Mouse (Mus musculus): ENCODE data around the gene Omd. TPM values are rescaled to one million over a fixed set of nuclear protein-coding genes. Genes with fewer than 3 reads are reported as not detected.
"Not testable (repeated sequence)": the region's sequence is repeated elsewhere in the genome, so short reads cannot be mapped to it uniquely, and the experiment has no call there.

Gene Omd
- polyA plus RNA-seq, 1 experiment from 2014 or later, result 2.5 TPM

DNA sequence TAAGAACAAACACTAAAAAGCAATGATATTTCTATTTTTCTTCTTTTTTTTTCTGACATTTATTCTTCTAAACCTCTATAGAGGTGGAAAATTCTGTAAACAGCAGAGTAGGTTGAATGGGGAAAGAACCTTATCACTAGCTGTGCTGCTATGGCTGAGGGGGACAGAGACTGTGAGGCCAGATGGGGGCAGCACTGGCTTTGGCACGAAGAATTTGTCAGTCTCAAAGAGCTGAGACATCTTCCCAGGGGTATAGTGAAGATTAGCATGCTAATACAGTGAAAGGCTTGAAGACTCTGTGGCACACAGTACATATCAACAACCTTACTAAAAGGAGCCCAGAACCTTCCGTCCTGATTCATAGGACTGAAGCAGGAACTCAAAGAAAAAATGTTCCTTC is 23.1 kb upstream of the Omd start:
- 38% methylated on average over 2 of the region's 2 CpGs for WGBS
- Histone ChIP-seq H3K4me2 (replicated peaks) (no peak overlapping the region), H3K4me1 (no peaks in the 10 kb centered on the region), H3K27ac (no peak overlapping the region), H3K9me3 (no peaks in the 10 kb centered on the region), H3K27me3 (no peaks in the 10 kb centered on the region), H3K9ac (no peak overlapping the region), H3K4me3 (no peak overlapping the region), H3K36me3 (no peaks in the 10 kb centered on the region)
- ATAC-seq (ENCODE audit: insufficient number of reproducible peaks, insufficient read depth, low FRiP score, low TSS enrichment), result no peak

GRCm38 (mm10) chr13:49560886-49561285 is 21.4 kb upstream of the Omd start:
- 62% methylated on average over 2 of the region's 2 CpGs for WGBS

GRCm38 (mm10) chr13:49564347-49564746 is 17.9 kb upstream of the Omd start:
- H3K27me3 ChIP-seq, result no peaks in the 10 kb centered on the region
- ATAC-seq (ENCODE audit: insufficient number of reproducible peaks, insufficient read depth, low FRiP score, low TSS enrichment), result no peak
- no peak overlapping the region for H3K27ac ChIP-seq
- H3K4me1 ChIP-seq, result no peaks in the 10 kb centered on the region
- H3K36me3 ChIP-seq, result no peaks in the 10 kb centered on the region; the same call in 1 of the 2 replicates
- H3K9me3 ChIP-seq, result no peaks in the 10 kb centered on the region
- 74% methylated on average over 1 of the region's 1 CpGs for WGBS
- H3K4me3 ChIP-seq, result no peak overlapping the region
- no peak overlapping the region for H3K4me2 ChIP-seq (replicated peaks)
- no peak overlapping the region for H3K9ac ChIP-seq

More at GRCm38 (mm10) chr13:49560886-49561285, 21.4 kb upstream of the Omd start:
- no peak overlapping the region for H3K27ac ChIP-seq
- H3K9ac ChIP-seq, result no peak overlapping the region
- no peaks in the 10 kb centered on the region; the same call in 1 of the 2 replicates for H3K36me3 ChIP-seq
- no peaks in the 10 kb centered on the region for H3K4me1 ChIP-seq
- no peak overlapping the region for H3K4me3 ChIP-seq
- H3K4me2 ChIP-seq (replicated peaks), result no peak overlapping the region
- ATAC-seq (ENCODE audit: insufficient number of reproducible peaks, insufficient read depth, low FRiP score, low TSS enrichment), result no peak
- no peaks in the 10 kb centered on the region for H3K9me3 ChIP-seq
- no peaks in the 10 kb centered on the region for H3K27me3 ChIP-seq

- Histone ChIP-seq H3K4me2 (replicated peaks) (no peak overlapping the region), H3K9me3 (no peaks in the 10 kb centered on the region), H3K9ac (no peak overlapping the region), H3K36me3 (no peaks in the 10 kb centered on the region; the same call in 1 of the 2 replicates), H3K4me3 (no peak overlapping the region), H3K27me3 (no peaks in the 10 kb centered on the region), H3K27ac (no peak overlapping the region), H3K4me1 (0 out of 2 replicates have a peak, but pooled peaks cover 3% of the 10 kb centered on the region)
- WGBS, result 78% methylated on average over 3 of the region's 3 CpGs
- no peak for ATAC-seq (ENCODE audit: insufficient number of reproducible peaks, insufficient read depth, low FRiP score, low TSS enrichment)
These were observed 11.9 kb upstream of the Omd start for GRCm38 (mm10) chr13:49570371-49570770.

DNA sequence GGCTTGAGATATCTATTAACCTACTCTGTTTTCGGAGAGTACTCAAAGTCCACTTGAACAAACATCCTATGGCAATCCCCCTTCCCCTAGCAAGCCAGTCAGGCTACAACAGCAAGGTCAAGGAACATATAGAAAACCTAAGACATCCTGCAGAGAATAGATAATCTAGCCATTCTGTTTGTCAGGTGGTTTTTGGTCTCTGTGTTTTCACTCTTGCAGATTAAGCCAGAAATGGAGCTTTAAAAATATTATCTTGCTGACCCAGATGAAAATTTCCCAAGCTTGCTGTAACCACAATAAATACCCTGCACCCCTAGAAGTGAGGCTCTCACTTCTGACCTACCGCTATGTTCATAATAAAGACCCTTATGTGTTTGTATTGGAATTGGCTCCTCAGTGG is 10.8 kb upstream of the Omd start:
- no peak overlapping the region for H3K9ac ChIP-seq
- H3K4me2 ChIP-seq (replicated peaks), result no peak overlapping the region
- 0 out of 2 replicates have a peak, but pooled peaks cover 3% of the 10 kb centered on the region for H3K4me1 ChIP-seq
- H3K9me3 ChIP-seq, result no peaks in the 10 kb centered on the region
- no peak overlapping the region for H3K4me3 ChIP-seq
- WGBS, result 70% methylated on average over 2 of the region's 2 CpGs
- no peak for ATAC-seq (ENCODE audit: insufficient number of reproducible peaks, insufficient read depth, low FRiP score, low TSS enrichment)
- H3K27me3 ChIP-seq, result no peaks in the 10 kb centered on the region
- no peaks in the 10 kb centered on the region for H3K36me3 ChIP-seq
- H3K27ac ChIP-seq, result no peak overlapping the region

- Histone ChIP-seq H3K9me3 (no peaks in the 10 kb centered on the region), H3K27ac (no peak overlapping the region), H3K27me3 (no peaks in the 10 kb centered on the region), H3K4me3 (no peak overlapping the region), H3K36me3 (no peaks in the 10 kb centered on the region), H3K4me1 (peaks cover 9% of the 10 kb centered on the region; the same call in 1 of the 2 replicates), H3K4me2 (replicated peaks) (no peak overlapping the region), H3K9ac (no peak overlapping the region)
- no peak for ATAC-seq (ENCODE audit: insufficient number of reproducible peaks, insufficient read depth, low FRiP score, low TSS enrichment)
These were observed 1.6 kb downstream of the Omd start for GRCm38 (mm10) chr13:49583859-49584258.

GRCm38 (mm10) chr13:49584307-49585005 is 2.2 kb downstream of the Omd start:
- Histone ChIP-seq H3K4me3 (no peak overlapping the region), H3K9ac (no peak overlapping the region), H3K27ac (no peak overlapping the region), H3K9me3 (no peaks in the 10 kb centered on the region), H3K36me3 (no peaks in the 10 kb centered on the region), H3K4me1 (peaks cover 9% of the 10 kb centered on the region; the same call in 1 of the 2 replicates), H3K27me3 (no peaks in the 10 kb centered on the region), H3K4me2 (replicated peaks) (no peak overlapping the region)
- 60% methylated on average over 8 of the region's 8 CpGs for WGBS
- no peak for ATAC-seq (ENCODE audit: insufficient number of reproducible peaks, insufficient read depth, low FRiP score, low TSS enrichment)

DNA sequence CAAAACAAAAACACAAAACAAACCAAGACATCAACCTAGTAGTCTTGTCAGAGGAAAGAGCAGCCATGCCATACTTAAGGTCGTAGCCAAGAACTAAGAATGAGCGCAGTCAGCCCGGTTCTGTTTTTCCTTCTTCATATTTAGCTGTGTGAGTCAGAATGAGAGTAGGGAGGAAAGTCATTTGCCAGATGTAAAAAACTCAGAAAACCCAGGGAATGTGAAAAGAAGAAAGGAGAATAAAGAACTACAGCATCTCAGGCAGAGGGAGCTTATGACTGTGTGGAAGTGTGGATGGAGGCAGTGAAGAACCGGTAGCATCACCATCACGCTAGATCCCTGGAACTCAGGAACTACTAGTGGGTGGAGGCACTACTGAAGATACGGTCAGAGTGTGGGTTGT is 3.8 kb downstream of the Omd start:
- Histone ChIP-seq H3K4me2 (replicated peaks) (no peak overlapping the region), H3K27ac (no peak overlapping the region), H3K4me3 (no peak overlapping the region), H3K9me3 (no peaks in the 10 kb centered on the region), H3K4me1 (peaks cover 9% of the 10 kb centered on the region; the same call in 1 of the 2 replicates), H3K27me3 (no peaks in the 10 kb centered on the region), H3K9ac (no peak overlapping the region), H3K36me3 (no peaks in the 10 kb centered on the region)
- 92% methylated on average over 6 of the region's 6 CpGs for WGBS
- no peak for ATAC-seq (ENCODE audit: insufficient number of reproducible peaks, insufficient read depth, low FRiP score, low TSS enrichment)

GRCm38 (mm10) chr13:49602541-49602940 is 20.3 kb downstream of the Omd start:
- not testable (repeated sequence) for H3K36me3 ChIP-seq; H3K27ac ChIP-seq; H3K4me3 ChIP-seq; ATAC-seq (ENCODE audit: insufficient number of reproducible peaks, insufficient read depth, low FRiP score, low TSS enrichment); H3K9me3 ChIP-seq; H3K4me2 ChIP-seq (replicated peaks); H3K27me3 ChIP-seq; H3K9ac ChIP-seq; H3K4me1 ChIP-seq
- 65% methylated on average over 2 of the region's 2 CpGs for WGBS

GRCm38 (mm10) chr13:49603603-49604002 is 21.3 kb downstream of the Omd start:
- Histone ChIP-seq H3K4me2 (replicated peaks) (no peak overlapping the region), H3K9me3 (no peaks in the 10 kb centered on the region), H3K27me3 (no peaks in the 10 kb centered on the region), H3K9ac (no peak overlapping the region), H3K27ac (peak overlapping the region; percentile 4; the same call in 1 of the 2 replicates), H3K4me3 (no peak overlapping the region), H3K36me3 (no peaks in the 10 kb centered on the region), H3K4me1 (0 out of 2 replicates have a peak, but pooled peaks cover 3% of the 10 kb centered on the region)
- no peak for ATAC-seq (ENCODE audit: insufficient number of reproducible peaks, insufficient read depth, low FRiP score, low TSS enrichment)

GRCm38 (mm10) chr13:49607714-49608113 is 25.5 kb downstream of the Omd start, which contains the start of gene Ogn:
TSS of gene Ogn (plus strand) at chr13:49608046.
- Histone ChIP-seq H3K9me3 (no peaks in the 10 kb centered on the region), H3K4me3 (peak within 1 kb of the TSS; percentile 27), H3K4me1 (0 out of 2 replicates have a peak, but pooled peaks cover 3% of the 10 kb centered on the region), H3K36me3 (no peaks in the 10 kb centered on the region), H3K4me2 (replicated peaks) (peak within 1 kb of the TSS; percentile 35), H3K9ac (no peak within 1 kb of the TSS), H3K27ac (peak within 1 kb of the TSS; percentile 83), H3K27me3 (no peaks in the 10 kb centered on the region)
- 24% methylated on average over 4 of the region's 4 CpGs for WGBS
- ATAC-seq (ENCODE audit: insufficient number of reproducible peaks, insufficient read depth, low FRiP score, low TSS enrichment), result peak; percentile 72; the same call in 1 of the 2 replicates

DNA sequence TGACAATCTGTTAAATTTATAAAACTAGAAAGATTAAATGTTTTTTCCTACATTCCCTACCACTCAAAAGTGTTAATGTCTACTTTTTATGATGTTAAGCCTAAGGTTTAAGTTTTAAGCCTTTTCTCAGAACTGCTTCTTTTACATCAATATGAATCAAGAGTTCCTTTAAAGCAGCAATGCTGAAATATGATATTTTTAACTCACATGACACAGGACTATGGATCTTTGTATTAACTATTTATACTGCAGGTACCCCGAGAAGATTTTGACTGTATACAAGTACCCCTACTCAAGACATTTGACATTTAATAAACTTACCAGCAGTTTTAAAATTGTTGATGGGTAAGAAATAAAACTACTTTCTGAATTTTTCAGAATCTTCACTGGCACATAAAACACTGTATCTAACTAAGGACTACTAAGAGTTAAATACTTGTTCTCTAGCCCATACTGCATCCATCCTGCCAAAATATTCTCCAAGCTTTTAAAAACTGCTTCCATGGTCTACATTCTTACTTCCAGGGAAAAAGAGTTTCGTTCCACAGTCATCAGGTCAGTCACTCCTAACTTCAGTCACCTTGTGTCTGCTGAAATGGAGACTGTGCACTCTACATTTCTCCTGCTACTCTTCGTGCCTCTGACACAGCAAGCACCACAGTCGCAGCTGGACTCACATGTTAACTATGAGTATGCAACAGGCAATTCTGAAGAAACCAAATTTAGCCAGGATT is 26.5 kb downstream of the Omd start:
- Histone ChIP-seq H3K4me1 (0 out of 2 replicates have a peak, but pooled peaks cover 3% of the 10 kb centered on the region), H3K27ac (peak overlapping the region; percentile 83), H3K9me3 (no peaks in the 10 kb centered on the region), H3K4me3 (peak overlapping the region; percentile 27), H3K9ac (no peak overlapping the region), H3K27me3 (no peaks in the 10 kb centered on the region), H3K36me3 (no peaks in the 10 kb centered on the region), H3K4me2 (replicated peaks) (peak overlapping the region; percentile 35)
- 43% methylated on average over 4 of the region's 4 CpGs for WGBS
- no peak for ATAC-seq (ENCODE audit: insufficient number of reproducible peaks, insufficient read depth, low FRiP score, low TSS enrichment)
